Mouse (Mus musculus): ENCODE results near the gene Zfp341.

Zfp341 gene

GRCm38 (mm10) chr2:154613118-154614115 is at the start of gene Zfp341, which contains the start of gene 4930519P11Rik:
TSS of gene Zfp341 (plus strand) at chr2:154613297.
TSS of gene 4930519P11Rik (minus strand) at chr2:154613437.
- DNase-seq (ENCODE audit: low spot score in 2 of 2), result peak; percentile 79 to 87

- DNase-seq (ENCODE audit: low spot score in 2 of 2), result no peak
Observed at GRCm38 (mm10) chr2:154563612-154564170, 49.4 kb upstream of the Zfp341 start.

- DNase-seq (ENCODE audit: low spot score in 2 of 2), result no peak
Observed at GRCm38 (mm10) chr2:154565562-154565961, 47.5 kb upstream of the Zfp341 start.

- no peak for DNase-seq (ENCODE audit: low spot score in 2 of 2)
Observed at GRCm38 (mm10) chr2:154566641-154567040, 46.5 kb upstream of the Zfp341 start.

- no peak for DNase-seq (ENCODE audit: low spot score in 2 of 2)
Observed at GRCm38 (mm10) chr2:154567766-154568165, 45.3 kb upstream of the Zfp341 start.

- DNase-seq (ENCODE audit: low spot score in 2 of 2), result no peak
Observed at GRCm38 (mm10) chr2:154568329-154569070, 44.6 kb upstream of the Zfp341 start.

GRCm38 (mm10) chr2:154569071-154569748 is 43.9 kb upstream of the Zfp341 start:
- peak; percentile 51 to 60 for DNase-seq (ENCODE audit: low spot score in 2 of 2)

GRCm38 (mm10) chr2:154569836-154570286 is 43.2 kb upstream of the Zfp341 start, which contains the start of gene E2f1:
TSS of gene E2f1 (minus strand) at chr2:154569892.
- DNase-seq (ENCODE audit: low spot score in 2 of 2), result peak; percentile 93 to 94

GRCm38 (mm10) chr2:154570666-154571065 is 42.4 kb upstream of the Zfp341 start:
- no peak for DNase-seq (ENCODE audit: low spot score in 2 of 2)

GRCm38 (mm10) chr2:154571266-154571665 is 41.8 kb upstream of the Zfp341 start:
- DNase-seq (ENCODE audit: low spot score in 2 of 2), result no peak

GRCm38 (mm10) chr2:154571976-154572375 is 41.1 kb upstream of the Zfp341 start:
- no peak for DNase-seq (ENCODE audit: low spot score in 2 of 2)

GRCm38 (mm10) chr2:154572996-154573395 is 40.1 kb upstream of the Zfp341 start:
- DNase-seq (ENCODE audit: low spot score in 2 of 2), result no peak

GRCm38 (mm10) chr2:154574271-154574670 is 38.8 kb upstream of the Zfp341 start:
- peak in 1 of 2 experiments; percentile 17 for DNase-seq (ENCODE audit: low spot score in 2 of 2)

GRCm38 (mm10) chr2:154576876-154577743 is 36.0 kb upstream of the Zfp341 start:
- no peak for DNase-seq (ENCODE audit: low spot score in 2 of 2)

- no peak for DNase-seq (ENCODE audit: low spot score in 2 of 2)
Observed at GRCm38 (mm10) chr2:154577744-154578067, 35.4 kb upstream of the Zfp341 start.

GRCm38 (mm10) chr2:154580586-154580985 is 32.5 kb upstream of the Zfp341 start:
- no peak for DNase-seq (ENCODE audit: low spot score in 2 of 2)

- no peak for DNase-seq (ENCODE audit: low spot score in 2 of 2)
Observed at GRCm38 (mm10) chr2:154581421-154581820, 31.7 kb upstream of the Zfp341 start.

GRCm38 (mm10) chr2:154583906-154584872 is 28.9 kb upstream of the Zfp341 start:
- DNase-seq (ENCODE audit: low spot score in 2 of 2), result no peak

- no peak for DNase-seq (ENCODE audit: low spot score in 2 of 2)
Observed at GRCm38 (mm10) chr2:154584931-154585601, 28.0 kb upstream of the Zfp341 start.
